Mouse (Mus musculus) lung, postnatal 0 days (tissue): ENCODE data around the gene Brd4. TPM values are rescaled to one million over a fixed set of nuclear protein-coding genes. Genes with fewer than 3 reads are reported as not detected.

Experiments
- ATAC-seq: fragments of 200-750 bp; cut with Nextera tagmentation; 2 replicates; pipeline ENCODE4 v1.8.0; 2017; ENCODE audit warnings: moderate library complexity
- DNase-seq: peaks from one replicate; pipeline ENCODE4 v3.0.0-alpha.2; 2016; ENCODE audit warnings: low spot score
- H3K27ac ChIP-seq: fragments of 300-500 bp; sonication (generic); 2 replicates; pipeline ENCODE4 v1.5.1; 2014; ENCODE audit warnings: antibody characterized with exemption, mild to moderate bottlenecking, low read length, mixed read lengths
- H3K27me3 ChIP-seq: fragments of 300-500 bp; sonication (generic); replicated peaks from 2 replicates; pipeline ENCODE4 v1.6.1; 2014; ENCODE audit warnings: low read length, mixed read lengths; ENCODE audit not compliant: insufficient read depth
- H3K36me3 ChIP-seq: fragments of 300-500 bp; sonication (generic); 2 replicates; pipeline ENCODE4 v1.6.1; 2014; ENCODE audit warnings: low read length, mixed read lengths; ENCODE audit not compliant: insufficient read depth
- H3K4me1 ChIP-seq: fragments of 300-500 bp; sonication (generic); 2 replicates; pipeline ENCODE4 v1.6.1; 2014; ENCODE audit warnings: antibody characterized with exemption, low read depth, low read length, mixed read lengths; ENCODE audit not compliant: insufficient read depth
- H3K4me2 ChIP-seq: fragments of 300-500 bp; sonication (generic); replicated peaks from 2 replicates; pipeline ENCODE4 v1.6.1; 2014; ENCODE audit warnings: low read depth, mild to moderate bottlenecking, low read length, moderate library complexity, mixed read lengths
- H3K4me3 ChIP-seq: fragments of 300-500 bp; sonication (generic); 2 replicates; pipeline ENCODE4 v1.5.1; 2014; ENCODE audit warnings: low read depth, low read length
- H3K9ac ChIP-seq: fragments of 300-500 bp; sonication (generic); replicated peaks from 2 replicates; pipeline ENCODE4 v1.6.1; 2014; ENCODE audit warnings: low read depth, mild to moderate bottlenecking
- H3K9me3 ChIP-seq: fragments of 300-500 bp; sonication (generic); 2 replicates; pipeline ENCODE4 v1.6.1; 2016; ENCODE audit warnings: low read length, mixed read lengths
- CTCF ChIP-seq: IDR thresholded peaks from 2 replicates; pipeline ENCODE4 v1.5.1; 2016; ENCODE audit warnings: antibody characterized with exemption, mild to moderate bottlenecking
- EP300 ChIP-seq: IDR thresholded peaks from 2 replicates; pipeline ENCODE4 v1.6.1; 2016; ENCODE audit warnings: antibody characterized with exemption, mild to moderate bottlenecking, control low read depth
- WGBS: fragments of 180-500 bp; shearing (Covaris S2); extraction: QIAGEN DNeasy Blood & Tissue Kit; methylation state at CpG from one replicate; pipeline ENCODE4 v1.1.7; 2014; 5-methylcytosine and 5-hydroxymethylcytosine counted together
- polyA plus RNA-seq: library from polyadenylated mRNA; unstranded; fragments of >200 nt; fragmentation: Nextera tagmentation; extraction: Ambion mirVana; gene quantifications from 2 replicates; pipeline ENCODE4 v1.2.1, GENCODE M21; 2015

The Brd4 gene
- polyA plus RNA-seq, 1 experiment from 2014 or later: 33.3 TPM

GRCm38 (mm10) chr17:32209752-32210151 lies 74.8 kb downstream of the Brd4 start:
- Histone ChIP-seq H3K27me3 (no peaks in the 10 kb centered on the region), H3K4me2 (no peak overlapping the region), H3K27ac (no peak overlapping the region), H3K9ac (no peak overlapping the region), H3K4me3 (no peak overlapping the region), H3K36me3 (peaks cover 40% of the 10 kb centered on the region; the same call in 1 of the 2 replicates), H3K4me1 (no peaks in the 10 kb centered on the region), H3K9me3 (no peaks in the 10 kb centered on the region)
- ATAC-seq (peak; percentile 51), DNase-seq (peak; percentile 55)
- peak; percentile 91 for TF ChIP-seq CTCF
- no peak for TF ChIP-seq EP300
- 40% methylated on average over 3 of the region's 3 CpGs for WGBS

- Histone ChIP-seq H3K36me3 (peaks cover 35% of the 10 kb centered on the region; the same call in 1 of the 2 replicates), H3K9ac (no peak overlapping the region), H3K27me3 (no peaks in the 10 kb centered on the region), H3K4me2 (no peak overlapping the region), H3K4me1 (no peaks in the 10 kb centered on the region), H3K9me3 (no peaks in the 10 kb centered on the region), H3K27ac (no peak overlapping the region), H3K4me3 (no peak overlapping the region)
- peak; percentile 66 for ATAC-seq
- DNase-seq: peak; percentile 80
- WGBS: 36% methylated on average over 6 of the region's 6 CpGs
- TF ChIP-seq CTCF: no peak
- no peak for TF ChIP-seq EP300
Observed at GRCm38 (mm10) chr17:32209144-32209543, 75.4 kb downstream of the Brd4 start.

- ATAC-seq (peak; percentile 62), DNase-seq (peak; percentile 46)
- peak overlapping the region; percentile 44; the same call in 1 of the 2 replicates for H3K27ac ChIP-seq
- no peaks in the 10 kb centered on the region for H3K27me3 ChIP-seq
- no peak overlapping the region for H3K4me3 ChIP-seq
- no peaks in the 10 kb centered on the region for H3K4me1 ChIP-seq
- H3K4me2 ChIP-seq: no peak overlapping the region
- H3K9me3 ChIP-seq: no peaks in the 10 kb centered on the region
- TF ChIP-seq EP300 (no peak), CTCF (0 out of 2 replicates have a peak, but pooled peaks have one; percentile 5)
- no peak overlapping the region for H3K9ac ChIP-seq
- WGBS: 55% methylated on average over 5 of the region's 5 CpGs
- peaks cover 30% of the 10 kb centered on the region; the same call in 1 of the 2 replicates for H3K36me3 ChIP-seq
Observed at GRCm38 (mm10) chr17:32207586-32208245, 76.8 kb downstream of the Brd4 start.

- H3K4me3 ChIP-seq: no peak overlapping the region
- no peaks in the 10 kb centered on the region for H3K4me1 ChIP-seq
- no peak overlapping the region for H3K4me2 ChIP-seq
- TF ChIP-seq EP300 (no peak), CTCF (no peak)
- no peak overlapping the region for H3K9ac ChIP-seq
- H3K36me3 ChIP-seq: peaks cover 38% of the 10 kb centered on the region
- no peak for DNase-seq
- H3K27ac ChIP-seq: no peak overlapping the region
- WGBS: 67% methylated on average over 3 of the region's 3 CpGs
- no peaks in the 10 kb centered on the region for H3K9me3 ChIP-seq
- ATAC-seq: no peak
- no peaks in the 10 kb centered on the region for H3K27me3 ChIP-seq
Observed at GRCm38 (mm10) chr17:32205345-32205744, 79.2 kb downstream of the Brd4 start.

- no peaks in the 10 kb centered on the region for H3K27me3 ChIP-seq
- TF ChIP-seq EP300: no peak
- TF ChIP-seq CTCF: no peak
- H3K27ac ChIP-seq: no peak overlapping the region
- no peak overlapping the region for H3K9ac ChIP-seq
- H3K4me3 ChIP-seq: no peak overlapping the region
- H3K36me3 ChIP-seq: peaks cover 56% of the 10 kb centered on the region
- no peak for DNase-seq
- no peak overlapping the region for H3K4me2 ChIP-seq
- no peaks in the 10 kb centered on the region for H3K4me1 ChIP-seq
- no peak for ATAC-seq
- no peaks in the 10 kb centered on the region for H3K9me3 ChIP-seq
- 82% methylated on average over 3 of the region's 3 CpGs for WGBS
Observed at GRCm38 (mm10) chr17:32202972-32203371, 81.5 kb downstream of the Brd4 start.

- WGBS: 83% methylated on average over 5 of the region's 5 CpGs
- H3K36me3 ChIP-seq: peaks cover 67% of the 10 kb centered on the region
Observed at GRCm38 (mm10) chr17:32201086-32201485, 83.4 kb downstream of the Brd4 start.

More at GRCm38 (mm10) chr17:32201086-32201485, 83.4 kb downstream of the Brd4 start:
- Histone ChIP-seq H3K9me3 (no peaks in the 10 kb centered on the region), H3K9ac (no peak overlapping the region), H3K4me3 (no peak overlapping the region), H3K4me1 (no peaks in the 10 kb centered on the region), H3K27ac (no peak overlapping the region), H3K27me3 (no peaks in the 10 kb centered on the region), H3K4me2 (no peak overlapping the region)
- TF ChIP-seq EP300: no peak
- no peak for TF ChIP-seq CTCF
- no peak for DNase-seq
- ATAC-seq: no peak
